Mouse (Mus musculus) C2C12 (cell line): ENCODE measurements around the gene Rps6ka1. TPM values are rescaled to one million over a fixed set of nuclear protein-coding genes. Genes with fewer than 3 reads are reported as not detected.
A peak's percentile ranks its signal among the peaks of the same experiment; 100 is the strongest.

ENCODE experiments used
- H3K27me3 ChIP-seq: one replicate; pipeline ENCODE4 v1.6.1; 2011; ENCODE audit not compliant: control insufficient read depth, insufficient read depth, insufficient read length
- H3K36me3 ChIP-seq: one replicate; pipeline ENCODE4 v1.6.1; 2011; ENCODE audit not compliant: control insufficient read depth, insufficient read depth
- H3K4me3 ChIP-seq: one replicate; pipeline ENCODE4 v1.5.1; 2011; ENCODE audit warnings: mild to moderate bottlenecking, control low read depth; ENCODE audit not compliant: poor library complexity, insufficient read depth, severe bottlenecking
- H3K79me2 ChIP-seq: one replicate; pipeline ENCODE4 v1.6.1; 2011; ENCODE audit not compliant: control insufficient read depth, insufficient read depth
- H3K79me3 ChIP-seq: one replicate; pipeline ENCODE4 v1.6.1; 2011; ENCODE audit warnings: low read depth, control low read depth
- H3ac ChIP-seq: one replicate; pipeline ENCODE3; 2011; ENCODE audit warnings: low read depth; ENCODE audit not compliant: control insufficient read depth, insufficient read length
- CEBPB ChIP-seq: IDR thresholded peaks from one replicate; pipeline ENCODE4 v1.6.1; 2011; ENCODE audit warnings: low read depth, mild to moderate bottlenecking, control low read depth, moderate library complexity
- CTCF ChIP-seq: IDR thresholded peaks from one replicate; pipeline ENCODE4 v1.5.1; 2011; ENCODE audit not compliant: control insufficient read depth, insufficient read depth, insufficient read length
- FOSL1 ChIP-seq: IDR thresholded peaks from one replicate; pipeline ENCODE4 v1.8.0; 2011; ENCODE audit warnings: mild to moderate bottlenecking, low read length; ENCODE audit not compliant: poor library complexity, insufficient read depth, severe bottlenecking
- MAX ChIP-seq: IDR thresholded peaks from one replicate; pipeline ENCODE4 v1.6.1; 2011; ENCODE audit warnings: mild to moderate bottlenecking, control low read depth
- MYOD1 ChIP-seq: IDR thresholded peaks from one replicate; pipeline ENCODE4 v1.6.1; 2011; ENCODE audit warnings: low read depth; ENCODE audit not compliant: control insufficient read depth, insufficient read length
- MYOG ChIP-seq: IDR thresholded peaks from one replicate; pipeline ENCODE4 v1.6.1; 2011; ENCODE audit not compliant: control insufficient read depth, insufficient read length; ENCODE audit errors: extremely low read depth
- USF1 ChIP-seq: IDR thresholded peaks from one replicate; pipeline ENCODE4 v1.6.1; 2011; ENCODE audit warnings: low read depth, mild to moderate bottlenecking, control low read depth, moderate library complexity
- long read RNA-seq, 2 experiments: library from polyadenylated mRNA; unstranded; transcript quantifications; one replicate each; pipeline ENCODE4 v2.0.0; 2019 to 2020
- polyA plus RNA-seq: library from polyadenylated mRNA; unstranded; fragments of >200 nt; fragmentation: generic; extraction: Trizol; gene quantifications from one replicate; pipeline ENCODE4 v1.2.1, GENCODE M21; 2012; ENCODE audit warnings: missing spikeins

Gene Rps6ka1
- 2.4 TPM for polyA plus RNA-seq
- long read RNA-seq, experiment 1, partial matches to known transcripts, result 0 of 1 reads
- long read RNA-seq, experiment 1, other reads (novel, unspliced or antisense), result 1 of 1 reads
- long read RNA-seq, experiment 2, partial matches to known transcripts, result 1 of 4 reads
- long read RNA-seq, experiment 2, other reads (novel, unspliced or antisense), result 0 of 4 reads

DNA sequence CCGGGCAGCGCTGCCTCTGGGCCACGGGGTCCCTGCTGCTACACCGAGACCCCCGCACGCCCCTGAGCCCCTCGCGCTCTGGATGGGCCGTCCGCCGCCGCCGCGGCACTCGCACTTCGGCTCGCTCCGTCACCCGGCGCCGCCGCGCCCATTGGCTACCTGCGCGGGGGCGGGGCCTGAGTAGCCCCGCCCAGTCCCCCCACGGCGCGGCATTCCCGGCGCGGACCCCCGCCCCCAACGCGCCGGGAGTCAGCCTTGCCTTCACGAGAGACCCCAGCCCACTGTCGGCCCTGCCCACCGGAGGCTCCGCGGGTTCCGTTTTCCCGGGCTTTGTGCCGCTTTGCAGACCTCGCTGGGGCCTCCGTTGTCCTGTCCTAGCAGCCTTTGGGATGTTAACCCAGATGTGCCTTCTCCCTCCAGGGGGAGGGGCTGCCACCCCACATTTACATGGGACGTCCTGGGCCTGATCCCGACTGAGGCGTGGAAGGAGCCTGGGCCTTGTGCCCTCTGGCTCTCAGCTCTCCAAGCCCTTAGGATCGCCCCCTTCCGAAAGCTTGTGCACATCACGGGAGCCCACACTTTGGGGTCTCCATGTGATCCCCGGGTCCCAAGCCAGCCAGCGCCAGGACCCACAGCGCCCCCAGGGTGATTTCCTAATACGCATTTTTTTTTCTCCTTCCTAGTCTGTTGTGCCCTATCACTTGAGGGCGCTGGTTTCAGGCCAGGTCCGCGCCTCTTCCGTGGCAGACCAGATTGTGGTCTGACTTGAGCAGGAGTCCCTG, at the start of gene Rps6ka1:
Gene Rps6ka1, minus strand, starts transcription at position 126 of the 782 bp plus-strand sequence.
- H3K36me3 ChIP-seq, result no peaks in the 10 kb centered on the region
- no peaks in the 10 kb centered on the region for H3K79me3 ChIP-seq
- TF ChIP-seq MAX (no peak), CTCF (peak; percentile 24)
- no peaks in the 10 kb centered on the region for H3K79me2 ChIP-seq
- H3K4me3 ChIP-seq, result peak within 1 kb of the TSS; percentile 28
- H3K27me3 ChIP-seq, result peaks cover 14% of the 10 kb centered on the region
- peak within 1 kb of the TSS; percentile 65 for H3ac ChIP-seq

DNA sequence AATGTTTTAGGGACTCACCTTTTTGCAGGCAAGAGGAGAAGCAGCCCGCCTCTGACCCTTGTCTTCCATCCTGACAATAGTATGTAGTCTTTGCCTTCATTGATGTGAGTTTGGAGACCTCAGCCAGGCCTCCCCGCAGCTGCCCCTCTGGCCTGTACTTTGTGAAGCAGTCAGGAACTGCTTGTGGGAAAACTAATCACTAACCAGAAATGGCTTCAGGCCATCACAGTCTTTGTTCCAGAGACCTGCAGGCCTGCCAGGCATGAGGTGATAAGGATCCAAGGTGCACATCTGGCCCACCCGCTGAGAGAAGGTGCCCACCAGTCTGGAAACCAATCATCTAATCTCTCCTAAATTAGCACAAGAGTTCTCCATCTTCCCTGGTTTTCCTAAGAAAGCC, 44.2 kb upstream of the Rps6ka1 start:
- Histone ChIP-seq H3ac (no peak overlapping the region), H3K79me2 (no peaks in the 10 kb centered on the region), H3K79me3 (no peaks in the 10 kb centered on the region), H3K4me3 (no peak overlapping the region), H3K27me3 (no peaks in the 10 kb centered on the region), H3K36me3 (no peaks in the 10 kb centered on the region)
- no peak for TF ChIP-seq FOSL1
- no peak for TF ChIP-seq CTCF
- TF ChIP-seq MYOD1, result no peak
- no peak for TF ChIP-seq MYOG
- no peak for TF ChIP-seq MAX
- no peak for TF ChIP-seq CEBPB
- TF ChIP-seq USF1, result no peak

DNA sequence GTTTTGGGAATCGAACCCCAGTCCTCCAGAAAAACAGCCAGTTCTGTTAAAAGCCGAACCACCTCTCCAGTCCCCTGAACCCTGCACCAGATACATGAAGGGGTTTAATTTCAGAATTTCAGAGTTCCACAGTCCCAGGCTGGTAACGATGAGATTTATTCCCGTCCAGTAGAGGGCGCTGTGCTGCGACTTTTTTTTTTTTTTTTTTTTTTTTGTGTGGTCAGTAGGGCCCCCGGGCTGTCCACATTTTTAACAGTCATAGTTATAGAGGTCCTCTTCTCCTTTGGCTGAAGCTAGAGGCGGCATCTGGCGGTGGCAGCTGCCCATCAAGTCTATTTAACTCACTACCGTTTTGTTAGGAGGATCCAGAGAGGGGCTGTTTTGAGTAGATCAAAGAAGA, 43.8 kb upstream of the Rps6ka1 start:
- H3ac ChIP-seq, result no peak overlapping the region

DNA sequence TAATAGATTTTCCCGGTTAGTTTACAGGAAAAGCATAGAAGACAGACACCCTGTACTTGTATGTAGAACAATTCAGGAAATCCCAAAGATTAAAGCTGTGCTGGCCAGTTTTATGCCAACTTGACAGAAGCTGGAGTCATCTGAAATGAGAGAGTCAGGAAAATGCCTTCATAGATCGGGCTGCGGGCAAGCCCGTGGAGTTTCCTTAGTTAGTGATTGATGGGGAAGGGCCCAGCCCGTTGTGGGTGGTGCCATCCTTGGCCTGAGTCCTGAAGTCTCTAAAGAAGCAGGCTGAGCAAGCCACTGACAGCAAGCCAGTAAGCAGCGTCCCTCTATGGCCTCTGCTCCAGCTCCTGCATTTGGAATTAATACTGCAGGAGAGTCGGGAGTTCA, 41.7 kb upstream of the Rps6ka1 start:
- Histone ChIP-seq H3K79me3 (no peaks in the 10 kb centered on the region), H3K4me3 (no peak overlapping the region)
- TF ChIP-seq MYOD1 (no peak), USF1 (no peak), MYOG (no peak), MAX (no peak), CTCF (no peak), FOSL1 (no peak), CEBPB (no peak)

More for the DNA sequence above, 43.8 kb upstream of the Rps6ka1 start:
- no peak overlapping the region for H3K4me3 ChIP-seq
- no peaks in the 10 kb centered on the region for H3K79me2 ChIP-seq
- H3K27me3 ChIP-seq, result no peaks in the 10 kb centered on the region
- H3K79me3 ChIP-seq, result no peaks in the 10 kb centered on the region
- no peaks in the 10 kb centered on the region for H3K36me3 ChIP-seq
- no peak for TF ChIP-seq FOSL1
- TF ChIP-seq USF1, result no peak
- TF ChIP-seq MYOG, result no peak
- TF ChIP-seq CEBPB, result no peak
- no peak for TF ChIP-seq CTCF
- TF ChIP-seq MYOD1, result no peak
- TF ChIP-seq MAX, result no peak

DNA sequence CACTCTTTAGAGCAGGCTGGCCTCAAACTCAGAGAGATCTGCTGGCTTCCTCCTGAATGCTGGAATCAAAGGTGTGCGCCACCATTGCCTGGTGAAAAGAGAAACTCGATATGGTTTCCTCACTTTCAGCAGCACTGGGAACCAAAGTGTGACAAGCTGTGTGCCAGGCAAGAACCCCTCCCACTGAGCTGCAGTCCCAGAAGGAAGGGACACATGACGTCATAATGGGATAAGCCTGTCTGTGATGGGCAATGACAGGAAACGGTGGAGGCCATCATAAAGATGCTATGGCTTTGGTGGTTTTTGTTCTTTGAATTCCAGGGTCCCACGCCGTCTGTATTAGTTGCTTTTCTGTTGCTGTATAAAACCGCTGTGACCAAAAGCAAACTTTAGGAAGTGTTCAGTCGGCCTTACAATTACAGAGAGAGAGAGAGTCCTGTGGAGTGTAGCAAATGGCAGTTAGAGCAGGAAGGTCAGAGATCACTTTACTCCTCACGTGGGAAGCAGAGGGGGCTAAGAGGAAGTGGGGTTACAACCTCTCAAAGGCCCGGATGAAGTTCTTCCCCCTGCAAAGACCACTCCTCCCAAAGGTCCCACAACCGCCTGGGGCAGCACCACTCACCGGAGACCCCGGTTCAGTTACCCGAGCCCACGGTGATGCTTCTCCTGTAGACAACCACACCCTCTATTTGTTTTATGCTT, 41.1 kb upstream of the Rps6ka1 start:
- Histone ChIP-seq H3K4me3 (no peak overlapping the region), H3K79me2 (no peaks in the 10 kb centered on the region), H3K36me3 (no peaks in the 10 kb centered on the region), H3ac (no peak overlapping the region), H3K27me3 (no peaks in the 10 kb centered on the region), H3K79me3 (no peaks in the 10 kb centered on the region)
- TF ChIP-seq MYOD1 (no peak), FOSL1 (no peak), MYOG (no peak)

More for the DNA sequence above, 41.7 kb upstream of the Rps6ka1 start:
- Histone ChIP-seq H3ac (no peak overlapping the region), H3K79me2 (no peaks in the 10 kb centered on the region), H3K27me3 (no peaks in the 10 kb centered on the region), H3K36me3 (no peaks in the 10 kb centered on the region)
